Mouse (Mus musculus) C2C12 (cell line): ENCODE results near the gene Abca12. TPM values are rescaled to one million over a fixed set of nuclear protein-coding genes. Genes with fewer than 3 reads are reported as not detected.
A peak's percentile ranks its signal among the peaks of the same experiment; 100 is the strongest.

Experiments
- H3K27me3 ChIP-seq: one replicate; pipeline ENCODE4 v1.6.1; 2011; ENCODE audit not compliant: control insufficient read depth, insufficient read depth, insufficient read length
- H3K36me3 ChIP-seq: one replicate; pipeline ENCODE4 v1.6.1; 2011; ENCODE audit not compliant: control insufficient read depth, insufficient read depth
- H3K4me3 ChIP-seq: one replicate; pipeline ENCODE4 v1.5.1; 2011; ENCODE audit warnings: mild to moderate bottlenecking, control low read depth; ENCODE audit not compliant: poor library complexity, insufficient read depth, severe bottlenecking
- H3K79me2 ChIP-seq: one replicate; pipeline ENCODE4 v1.6.1; 2011; ENCODE audit not compliant: control insufficient read depth, insufficient read depth
- H3K79me3 ChIP-seq: one replicate; pipeline ENCODE4 v1.6.1; 2011; ENCODE audit warnings: low read depth, control low read depth
- H3ac ChIP-seq: one replicate; pipeline ENCODE3; 2011; ENCODE audit warnings: low read depth; ENCODE audit not compliant: control insufficient read depth, insufficient read length
- CEBPB ChIP-seq: IDR thresholded peaks from one replicate; pipeline ENCODE4 v1.6.1; 2011; ENCODE audit warnings: low read depth, mild to moderate bottlenecking, control low read depth, moderate library complexity
- CTCF ChIP-seq: IDR thresholded peaks from one replicate; pipeline ENCODE4 v1.5.1; 2011; ENCODE audit not compliant: control insufficient read depth, insufficient read depth, insufficient read length
- FOSL1 ChIP-seq: IDR thresholded peaks from one replicate; pipeline ENCODE4 v1.8.0; 2011; ENCODE audit warnings: mild to moderate bottlenecking, low read length; ENCODE audit not compliant: poor library complexity, insufficient read depth, severe bottlenecking
- MAX ChIP-seq: IDR thresholded peaks from one replicate; pipeline ENCODE4 v1.6.1; 2011; ENCODE audit warnings: mild to moderate bottlenecking, control low read depth
- MYOD1 ChIP-seq: IDR thresholded peaks from one replicate; pipeline ENCODE4 v1.6.1; 2011; ENCODE audit warnings: low read depth; ENCODE audit not compliant: control insufficient read depth, insufficient read length
- MYOG ChIP-seq: IDR thresholded peaks from one replicate; pipeline ENCODE4 v1.6.1; 2011; ENCODE audit not compliant: control insufficient read depth, insufficient read length; ENCODE audit errors: extremely low read depth
- USF1 ChIP-seq: IDR thresholded peaks from one replicate; pipeline ENCODE4 v1.6.1; 2011; ENCODE audit warnings: low read depth, mild to moderate bottlenecking, control low read depth, moderate library complexity
- polyA plus RNA-seq: library from polyadenylated mRNA; unstranded; fragments of >200 nt; fragmentation: generic; extraction: Trizol; gene quantifications from one replicate; pipeline ENCODE4 v1.2.1, GENCODE M21; 2012; ENCODE audit warnings: missing spikeins

The Abca12 gene
- polyA plus RNA-seq, 1 experiment, result not detected

- no peak for TF ChIP-seq USF1
- no peak for TF ChIP-seq MAX
- no peak for TF ChIP-seq CEBPB
- TF ChIP-seq MYOD1, result no peak
- no peak for TF ChIP-seq FOSL1
- TF ChIP-seq MYOG, result no peak
- no peak for TF ChIP-seq CTCF
- no peaks in the 10 kb centered on the region for H3K79me3 ChIP-seq
- no peak overlapping the region for H3ac ChIP-seq
- no peaks in the 10 kb centered on the region for H3K79me2 ChIP-seq
- no peak overlapping the region for H3K4me3 ChIP-seq
- H3K27me3 ChIP-seq, result no peaks in the 10 kb centered on the region
- no peaks in the 10 kb centered on the region for H3K36me3 ChIP-seq
Measured at GRCm38 (mm10) chr1:71414084-71414483, 626 bp downstream of the Abca12 start.

GRCm38 (mm10) chr1:71413114-71413513 is 1.6 kb downstream of the Abca12 start:
- no peaks in the 10 kb centered on the region for H3K79me2 ChIP-seq
- TF ChIP-seq MAX (peak; percentile 79), FOSL1 (peak; percentile 89), MYOD1 (no peak), CEBPB (no peak), USF1 (peak; percentile 91)
- no peak overlapping the region for H3ac ChIP-seq
- no peaks in the 10 kb centered on the region for H3K36me3 ChIP-seq
- H3K27me3 ChIP-seq, result no peaks in the 10 kb centered on the region
- no peak overlapping the region for H3K4me3 ChIP-seq
- no peaks in the 10 kb centered on the region for H3K79me3 ChIP-seq

GRCm38 (mm10) chr1:71407711-71408110 is 7.0 kb downstream of the Abca12 start:
- H3ac ChIP-seq, result no peak overlapping the region
- no peak overlapping the region for H3K4me3 ChIP-seq
- TF ChIP-seq MYOG (no peak), MYOD1 (no peak), MAX (no peak), CEBPB (no peak), FOSL1 (no peak), USF1 (no peak), CTCF (no peak)
- H3K79me2 ChIP-seq, result no peaks in the 10 kb centered on the region
- no peaks in the 10 kb centered on the region for H3K79me3 ChIP-seq
- H3K27me3 ChIP-seq, result no peaks in the 10 kb centered on the region
- no peaks in the 10 kb centered on the region for H3K36me3 ChIP-seq

GRCm38 (mm10) chr1:71397635-71398034 is 17.1 kb downstream of the Abca12 start:
- H3K79me2 ChIP-seq, result no peaks in the 10 kb centered on the region
- H3K4me3 ChIP-seq, result no peak overlapping the region
- H3ac ChIP-seq, result no peak overlapping the region
- no peaks in the 10 kb centered on the region for H3K79me3 ChIP-seq
- no peak for TF ChIP-seq CTCF
- no peak for TF ChIP-seq MYOG
- no peak for TF ChIP-seq CEBPB
- no peak for TF ChIP-seq MAX
- TF ChIP-seq MYOD1, result no peak
- no peak for TF ChIP-seq FOSL1
- no peak for TF ChIP-seq USF1
- no peaks in the 10 kb centered on the region for H3K27me3 ChIP-seq
- no peaks in the 10 kb centered on the region for H3K36me3 ChIP-seq

GRCm38 (mm10) chr1:71396105-71396504 is 18.6 kb downstream of the Abca12 start:
- no peaks in the 10 kb centered on the region for H3K79me2 ChIP-seq
- no peaks in the 10 kb centered on the region for H3K27me3 ChIP-seq
- TF ChIP-seq CEBPB (peak; percentile 76), MAX (no peak), USF1 (no peak), FOSL1 (peak; percentile 79), MYOD1 (no peak), CTCF (no peak), MYOG (no peak)
- no peaks in the 10 kb centered on the region for H3K36me3 ChIP-seq
- H3K4me3 ChIP-seq, result no peak overlapping the region
- no peak overlapping the region for H3ac ChIP-seq
- H3K79me3 ChIP-seq, result no peaks in the 10 kb centered on the region

- TF ChIP-seq MAX (no peak), CEBPB (no peak), MYOD1 (no peak), CTCF (no peak), USF1 (no peak), MYOG (no peak), FOSL1 (no peak)
- Histone ChIP-seq H3K79me3 (no peaks in the 10 kb centered on the region), H3K4me3 (no peak overlapping the region), H3ac (no peak overlapping the region), H3K27me3 (no peaks in the 10 kb centered on the region), H3K36me3 (no peaks in the 10 kb centered on the region), H3K79me2 (no peaks in the 10 kb centered on the region)
Measured at GRCm38 (mm10) chr1:71394177-71394576, 20.5 kb downstream of the Abca12 start.
